In the genomic region with DNA sequence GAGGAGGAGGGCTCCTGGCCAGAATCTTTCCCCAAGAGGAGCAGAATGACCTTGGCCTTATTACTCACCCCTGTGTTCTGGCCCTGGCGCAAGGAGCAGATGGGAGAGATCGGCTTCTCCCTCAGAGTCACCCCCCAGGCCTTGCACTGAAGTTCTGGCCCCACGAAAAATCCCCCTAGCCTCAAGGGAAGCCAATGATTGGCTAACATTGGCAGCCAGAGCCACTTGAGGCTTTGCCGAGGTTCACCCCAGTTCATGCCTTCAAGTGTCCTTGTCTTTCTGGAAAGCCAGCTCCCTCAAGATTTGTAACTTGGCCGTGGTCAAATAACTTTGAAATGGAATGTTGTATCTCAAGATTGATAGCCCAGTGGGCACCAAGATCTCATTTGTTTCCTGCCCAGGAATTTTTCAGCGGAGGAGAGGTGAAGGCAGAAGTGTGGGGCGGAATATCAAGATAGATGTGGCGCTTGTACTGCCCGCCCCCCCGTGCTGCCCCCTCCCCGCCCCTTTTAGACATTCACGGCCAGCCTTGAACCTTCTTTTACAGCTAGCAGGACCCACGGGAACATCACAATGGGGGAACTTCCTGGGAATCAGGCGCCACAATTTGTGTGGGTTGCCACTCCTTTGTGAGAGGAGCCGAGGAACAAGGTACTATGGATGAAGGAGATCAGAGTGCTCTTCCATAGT, we compare ENCODE assay signal across 12 mouse cellular contexts.
A peak's percentile ranks its signal among the peaks of the same experiment; 100 is the strongest.
DNase-seq lines count a peak whose midpoint lies in the region; ATAC-seq and TF ChIP-seq lines count a peak whose summit lies in the region.
"Had no signal": no experiment of that assay in that cellular context is flagged by ENCODE, and none has a peak within 500 bp of the region (broad histone marks: within the 10 kb centered on the region; RNA-seq: fewer than 3 reads in every experiment).

No protein-coding gene starts in this region.

- 0 out of 2 replicates have a peak, but pooled peaks cover 3% of the 10 kb centered on the region for H3K4me1 ChIP-seq in kidney, adult 2 months (ENCODE audit: control insufficient read depth, insufficient read depth, low read length)
- H3K4me1 ChIP-seq in heart, embryonic 10.5 days: peaks cover 43% of the 10 kb centered on the region
- H3K4me1 ChIP-seq in midbrain, embryonic 16.5 days (ENCODE audit: control insufficient read depth, insufficient read depth, low read length): peaks cover 23% of the 10 kb centered on the region

- no peak overlapping the region for H3K4me3 ChIP-seq in kidney, adult 2 months (ENCODE audit: insufficient read depth, low read depth, low read length)
- H3K4me3 ChIP-seq in heart, embryonic 10.5 days: no peak overlapping the region
- H3K4me3 ChIP-seq in myocyte: no peak overlapping the region
- H3K4me3 ChIP-seq in midbrain, embryonic 16.5 days (ENCODE audit: low read depth, low read length): no peak overlapping the region
- H3K4me3 ChIP-seq: left cerebral cortex, adult 2 months had no signal

- H3K27ac ChIP-seq in kidney, adult 2 months (ENCODE audit: insufficient read depth, low read depth, low read length): no peak overlapping the region
- H3K27ac ChIP-seq in heart, embryonic 10.5 days: peak overlapping the region; percentile 44; the same call in 1 of the 2 replicates
- H3K27ac ChIP-seq in midbrain, embryonic 16.5 days (ENCODE audit: low read length): no peak overlapping the region
- H3K27ac ChIP-seq: left cerebral cortex, adult 2 months had no signal

- TF ChIP-seq POLR2A in kidney, adult 2 months (IDR thresholded peaks at IDR 0.05; ENCODE audit: low read depth, low read length): no peak
- no peak for TF ChIP-seq POLR2A in myocyte (IDR thresholded peaks at IDR 0.05; ENCODE audit: insufficient read length, low read depth)

- peak overlapping the region; percentile 14 for H3K4me2 ChIP-seq in myocyte (ENCODE audit: low read depth)
- H3K4me2 ChIP-seq in midbrain, embryonic 16.5 days (ENCODE audit: low read length): no peak overlapping the region

- no peak for TF ChIP-seq CTCF in kidney, adult 2 months (conservative IDR thresholded peaks at IDR 0.05; ENCODE audit: insufficient read depth, insufficient read length, low read depth, low read length)

- peak; percentile 23 for DNase-seq in kidney, adult 2 months
- no peak for DNase-seq in kidney, postnatal 25 days
- DNase-seq in adrenal gland, adult 8-10 months: peak; percentile 72
- peak; percentile 68 for DNase-seq in heart, embryonic 10.5 days (ENCODE audit: low spot score)
- DNase-seq in frontal cortex, postnatal 10 days (ENCODE audit: low spot score in 2 of 2): no peak
- DNase-seq: kidney, adult 8-10 months; thymus, adult 18-20 months had no signal

- no peaks in the 10 kb centered on the region for H3K79me2 ChIP-seq in myocyte (ENCODE audit: control insufficient read depth, insufficient read depth)

- no peaks in the 10 kb centered on the region for H3K27me3 ChIP-seq in kidney, adult 2 months (replicated peaks; ENCODE audit: control insufficient read depth, insufficient read depth, low read length)
- H3K27me3 ChIP-seq in heart, embryonic 10.5 days (ENCODE audit: insufficient read depth, poor library complexity, severe bottlenecking): no peaks in the 10 kb centered on the region
- no peaks in the 10 kb centered on the region for H3K27me3 ChIP-seq in myocyte (ENCODE audit: control insufficient read depth, insufficient read depth, insufficient read length)
- no peaks in the 10 kb centered on the region for H3K27me3 ChIP-seq in midbrain, embryonic 16.5 days (ENCODE audit: control insufficient read depth, insufficient read depth, low read depth, low read length)

- no peak overlapping the region for H3ac ChIP-seq in myocyte (ENCODE audit: control insufficient read depth, insufficient read length)

- H3K9me3 ChIP-seq in heart, embryonic 10.5 days: no peaks in the 10 kb centered on the region
- no peaks in the 10 kb centered on the region for H3K9me3 ChIP-seq in midbrain, embryonic 16.5 days (replicated peaks; ENCODE audit: control insufficient read depth, low read length, poor library complexity, severe bottlenecking)
- H3K9me3 ChIP-seq: G1E had no signal

- H3K9ac ChIP-seq in midbrain, embryonic 16.5 days (ENCODE audit: low read depth, low read length): no peak overlapping the region

- 65% methylated on average over 15 of the region's 15 CpGs for WGBS in kidney, adult 2 months
- WGBS in heart, embryonic 10.5 days: 80% methylated on average over 15 of the region's 15 CpGs
- 85% methylated on average over 15 of the region's 15 CpGs for WGBS in midbrain, embryonic 16.5 days

- no peak for ATAC-seq in midbrain, embryonic 16.5 days
- ATAC-seq: forebrain, embryonic 14.5 days had no signal

- H3K36me3 ChIP-seq in kidney, adult 2 months (ENCODE audit: control insufficient read depth, insufficient read depth, low read length): no peaks in the 10 kb centered on the region
- no peaks in the 10 kb centered on the region for H3K36me3 ChIP-seq in heart, embryonic 10.5 days
- H3K36me3 ChIP-seq in myocyte (ENCODE audit: control insufficient read depth, insufficient read depth): no peaks in the 10 kb centered on the region
- H3K36me3 ChIP-seq in midbrain, embryonic 16.5 days (ENCODE audit: control insufficient read depth, insufficient read depth, low read length): no peaks in the 10 kb centered on the region
- H3K36me3 ChIP-seq: G1E had no signal

TF ChIP-seq in myocyte, 11 proteins besides CTCF, POLR2A, EP300 and RAD21:
- no peak for TF ChIP-seq MYOG (IDR thresholded peaks at IDR 0.05; ENCODE audit: control insufficient read depth in 1 of 3, insufficient read depth in 1 of 3, insufficient read length in 2 of 3, low read depth in 2 of 3)
- TF ChIP-seq MYOD1 (IDR thresholded peaks at IDR 0.05; ENCODE audit: control insufficient read depth in 1 of 3, insufficient read length in 2 of 3, low read depth in 2 of 3): no peak
- TF ChIP-seq E2F4 (IDR thresholded peaks at IDR 0.05; ENCODE audit: insufficient read depth): no peak
- no peak for TF ChIP-seq TCF12 (IDR thresholded peaks at IDR 0.05; ENCODE audit: insufficient read depth, poor library complexity, severe bottlenecking)
- no peak for TF ChIP-seq USF1 (IDR thresholded peaks at IDR 0.05; ENCODE audit: low read depth)

Comparison
In these comparisons a context has a peak if more than half of its experiments do, and no peak if none do; other contexts are left out.
1. DNase-seq: peak in kidney, adult 2 months (single experiment), adrenal gland, adult 8-10 months (single experiment) and heart, embryonic 10.5 days (single experiment); none in kidney, postnatal 25 days (0 of 2) and frontal cortex, postnatal 10 days (0 of 2).